In genomic region chr1:57905912-57906311, GRCm38 (mm10) we compare ENCODE assay signal across 13 mouse cellular contexts.
DNase-seq lines count a peak whose midpoint lies in the region; ATAC-seq lines count a peak whose summit lies in the region.
"Had no signal": no experiment of that assay in that cellular context is flagged by ENCODE, and none has a peak within 500 bp of the region (broad histone marks: within the 10 kb centered on the region; RNA-seq: fewer than 3 reads in every experiment).

No protein-coding gene starts in this region.

- H3K4me2 ChIP-seq in kidney, embryonic 15.5 days = no peak overlapping the region
- H3K4me2 ChIP-seq in limb, embryonic 12.5 days = no peak overlapping the region

- peaks cover 30% of the 10 kb centered on the region for H3K36me3 ChIP-seq in kidney, embryonic 15.5 days
- H3K36me3 ChIP-seq in limb, embryonic 12.5 days = peaks cover 9% of the 10 kb centered on the region; the same call in 1 of the 2 replicates
- H3K36me3 ChIP-seq: forebrain, embryonic 10.5 days had no signal

- DNase-seq in embryo, embryonic 11 days = peak; percentile 30
- no peak for DNase-seq in embryo, embryonic 10 days (ENCODE audit: low spot score)
- DNase-seq in kidney, adult 9 months = no peak
- DNase-seq in 3T3-L1 (ENCODE audit: low read depth, low spot score) = peak; percentile 6
- DNase-seq in layer of hippocampus, postnatal 36 days = no peak
- no peak for DNase-seq in adrenal gland, postnatal 10 days
- DNase-seq: adrenal gland, adult 2 months; right cerebral cortex, adult 18-20 months had no signal

- ATAC-seq in kidney, embryonic 15.5 days (replicated peaks; ENCODE audit: low FRiP score) = peak; percentile 78; the same call in 1 of the 2 replicates
- peak; percentile 80; the same call in 1 of the 2 replicates for ATAC-seq in limb, embryonic 12.5 days (ENCODE audit: insufficient number of reproducible peaks, insufficient read depth, low FRiP score, low TSS enrichment, low read depth)
- ATAC-seq: inflammation-experienced regulatory T-cells, adult 6 months had no signal

- WGBS in kidney, embryonic 15.5 days = 51% methylated on average over 3 of the region's 3 CpGs
- 43% methylated on average over 3 of the region's 3 CpGs for WGBS in limb, embryonic 12.5 days

- no peak overlapping the region for H3K4me3 ChIP-seq in kidney, embryonic 15.5 days (replicated peaks)
- H3K4me3 ChIP-seq in limb, embryonic 12.5 days (replicated peaks) = no peak overlapping the region
- H3K4me3 ChIP-seq: forebrain, embryonic 10.5 days had no signal

- H3K27ac ChIP-seq in kidney, embryonic 15.5 days = peak overlapping the region; percentile 33
- no peak overlapping the region; the same call in 1 of the 2 replicates for H3K27ac ChIP-seq in limb, embryonic 12.5 days
- H3K27ac ChIP-seq: forebrain, embryonic 10.5 days; macrophage had no signal

- H3K4me1 ChIP-seq in kidney, embryonic 15.5 days = peaks cover 13% of the 10 kb centered on the region
- peaks cover 32% of the 10 kb centered on the region for H3K4me1 ChIP-seq in limb, embryonic 12.5 days (replicated peaks)
- H3K4me1 ChIP-seq: forebrain, embryonic 10.5 days had no signal

- no peaks in the 10 kb centered on the region for H3K9me3 ChIP-seq in kidney, embryonic 15.5 days (replicated peaks)
- H3K9me3 ChIP-seq in limb, embryonic 12.5 days = no peaks in the 10 kb centered on the region
- H3K9me3 ChIP-seq: forebrain, embryonic 10.5 days had no signal

- H3K9ac ChIP-seq in kidney, embryonic 15.5 days = no peak overlapping the region
- no peak overlapping the region for H3K9ac ChIP-seq in limb, embryonic 12.5 days (replicated peaks)

- H3K27me3 ChIP-seq in kidney, embryonic 15.5 days = no peaks in the 10 kb centered on the region
- H3K27me3 ChIP-seq in limb, embryonic 12.5 days = no peaks in the 10 kb centered on the region

Comparison
In these comparisons a context has a peak if more than half of its experiments do, and no peak if none do; other contexts are left out.
1. DNase-seq: peak in embryo, embryonic 11 days (single experiment) and 3T3-L1 (single experiment); none in embryo, embryonic 10 days (single experiment), kidney, adult 9 months (single experiment), layer of hippocampus, postnatal 36 days (0 of 2) and adrenal gland, postnatal 10 days (single experiment).